Mouse (Mus musculus): Measurements from ENCODE around the gene Tmem59l. TPM values are rescaled to one million over a fixed set of nuclear protein-coding genes. Genes with fewer than 3 reads are reported as not detected.

The Tmem59l gene
- polyA plus RNA-seq, 1 experiment from 2014 or later: 84.4 TPM

- ATAC-seq (no peak), DNase-seq (ENCODE audit: low spot score) (no peak)
- H3K4me1 ChIP-seq (ENCODE audit: control insufficient read depth, insufficient read depth, low read length): peaks cover 11% of the 10 kb centered on the region
- no peaks in the 10 kb centered on the region for H3K27me3 ChIP-seq (replicated peaks; ENCODE audit: control insufficient read depth, insufficient read depth, low read length)
- no peaks in the 10 kb centered on the region for H3K9me3 ChIP-seq (replicated peaks; ENCODE audit: control insufficient read depth, low read length)
- no peak overlapping the region for H3K4me2 ChIP-seq (ENCODE audit: low read length)
- no peak overlapping the region for H3K9ac ChIP-seq (ENCODE audit: low read length)
- no peak overlapping the region for H3K27ac ChIP-seq (ENCODE audit: low read depth, low read length)
- WGBS: 96% methylated on average over 5 of the region's 5 CpGs
- H3K36me3 ChIP-seq (ENCODE audit: control insufficient read depth, insufficient read depth, low read length): no peaks in the 10 kb centered on the region
- H3K4me3 ChIP-seq (ENCODE audit: low read depth, low read length): no peak overlapping the region
These were observed 52.0 kb downstream of the Tmem59l start for GRCm38 (mm10) chr8:70435156-70435555.

Other genes with a start within 250 kb of the Tmem59l start
- gene Homer3, start 204.5 kb downstream of the Tmem59l start, polyA plus RNA-seq (2014; fragmentation: Nextera tagmentation; extraction: Ambion mirVana): 31.5 and 42.8 TPM in 2 replicates
- 51.5 and 52.3 TPM in 2 replicates for gene Ddx49, start 184.9 kb downstream of the Tmem59l start, polyA plus RNA-seq (2014; fragmentation: Nextera tagmentation; extraction: Ambion mirVana)
- 305 and 332 TPM in 2 replicates for gene Cope, start 184.8 kb downstream of the Tmem59l start, polyA plus RNA-seq (2014; fragmentation: Nextera tagmentation; extraction: Ambion mirVana)
- gene Cers1, start 171.6 kb downstream of the Tmem59l start, polyA plus RNA-seq (2014; fragmentation: Nextera tagmentation; extraction: Ambion mirVana): 20.8 and 27.6 TPM in 2 replicates
- 2.1 and 4.2 TPM in 2 replicates for gene Gdf1, start 157.5 kb downstream of the Tmem59l start, polyA plus RNA-seq (2014; fragmentation: Nextera tagmentation; extraction: Ambion mirVana)
- gene Upf1, start 134.1 kb downstream of the Tmem59l start, polyA plus RNA-seq (2014; fragmentation: Nextera tagmentation; extraction: Ambion mirVana): 11.8 and 14.0 TPM in 2 replicates
- gene Comp, start 113.8 kb downstream of the Tmem59l start, polyA plus RNA-seq (2014; fragmentation: Nextera tagmentation; extraction: Ambion mirVana): 0.48 TPM in 1 of 2 replicates, not detected in the other
- 23.9 and 30.7 TPM in 2 replicates for gene Crtc1, start 47.8 kb downstream of the Tmem59l start, polyA plus RNA-seq (2014; fragmentation: Nextera tagmentation; extraction: Ambion mirVana)
- 19.3 and 19.6 TPM in 2 replicates for gene Klhl26, start 10.4 kb downstream of the Tmem59l start, polyA plus RNA-seq (2014; fragmentation: Nextera tagmentation; extraction: Ambion mirVana)
- gene Crlf1, start 5.8 kb upstream of the Tmem59l start, polyA plus RNA-seq (2014; fragmentation: Nextera tagmentation; extraction: Ambion mirVana): 1.7 and 3.2 TPM in 2 replicates
- 174 and 199 TPM in 2 replicates for gene Rex1bd, start 19.4 kb upstream of the Tmem59l start, polyA plus RNA-seq (2014; fragmentation: Nextera tagmentation; extraction: Ambion mirVana)
- gene Uba52, start 23.4 kb upstream of the Tmem59l start, polyA plus RNA-seq (2014; fragmentation: Nextera tagmentation; extraction: Ambion mirVana): 709 and 911 TPM in 2 replicates
- 363 and 380 TPM in 2 replicates for gene Fkbp8, start 40.4 kb upstream of the Tmem59l start, polyA plus RNA-seq (2014; fragmentation: Nextera tagmentation; extraction: Ambion mirVana)
- 49.1 and 57.9 TPM in 2 replicates for gene Kxd1, start 40.6 kb upstream of the Tmem59l start, polyA plus RNA-seq (2014; fragmentation: Nextera tagmentation; extraction: Ambion mirVana)
- 15.1 TPM in 2 replicates for gene Ell, start 52.1 kb upstream of the Tmem59l start, polyA plus RNA-seq (2014; fragmentation: Nextera tagmentation; extraction: Ambion mirVana)
- 59.0 and 75.1 TPM in 2 replicates for gene Isyna1, start 107.0 kb upstream of the Tmem59l start, polyA plus RNA-seq (2014; fragmentation: Nextera tagmentation; extraction: Ambion mirVana)
- 135 and 147 TPM in 2 replicates for gene Ssbp4, start 121.5 kb upstream of the Tmem59l start, polyA plus RNA-seq (2014; fragmentation: Nextera tagmentation; extraction: Ambion mirVana)
- gene Lrrc25, start 128.8 kb upstream of the Tmem59l start, polyA plus RNA-seq (2014; fragmentation: Nextera tagmentation; extraction: Ambion mirVana): 0.89 and 1.9 TPM in 2 replicates
- gene Gdf15, start 145.1 kb upstream of the Tmem59l start, polyA plus RNA-seq (2014; fragmentation: Nextera tagmentation; extraction: Ambion mirVana): 0.16 and 0.20 TPM in 2 replicates
- gene Pgpep1, start 173.0 kb upstream of the Tmem59l start, polyA plus RNA-seq (2014; fragmentation: Nextera tagmentation; extraction: Ambion mirVana): 85.7 and 101 TPM in 2 replicates
- gene Lsm4, start 185.9 kb upstream of the Tmem59l start, polyA plus RNA-seq (2014; fragmentation: Nextera tagmentation; extraction: Ambion mirVana): 200 and 220 TPM in 2 replicates
- gene Jund, start 211.6 kb upstream of the Tmem59l start, polyA plus RNA-seq (2014; fragmentation: Nextera tagmentation; extraction: Ambion mirVana): 87.2 and 94.0 TPM in 2 replicates
- 0.06 and 0.10 TPM in 2 replicates for gene Iqcn, start 216.1 kb upstream of the Tmem59l start, polyA plus RNA-seq (2014; fragmentation: Nextera tagmentation; extraction: Ambion mirVana)
- gene Gm3336, start 231.2 kb upstream of the Tmem59l start, polyA plus RNA-seq (2014; fragmentation: Nextera tagmentation; extraction: Ambion mirVana): not detected in 2 replicates
- not detected in 2 replicates for gene Pde4c, start 236.4 kb upstream of the Tmem59l start, polyA plus RNA-seq (2014; fragmentation: Nextera tagmentation; extraction: Ambion mirVana)

Data from forebrain, embryonic 14.5 days (tissue).